Mouse (Mus musculus) kidney, adult 2 months (tissue): ENCODE measurements around the gene Rsph1.

ENCODE experiments used
- CTCF ChIP-seq: fragments of 200-500 bp; conservative IDR thresholded peaks from 2 replicates; pipeline ENCODE4 v1.5.1; 2011; ENCODE audit warnings: low read depth, mild to moderate bottlenecking, control low read depth, low read length, moderate library complexity, mixed read lengths; ENCODE audit not compliant: insufficient read depth, insufficient read length
- POLR2A ChIP-seq: fragments of 200-500 bp; IDR thresholded peaks from one replicate; pipeline ENCODE4 v1.6.1; 2011; ENCODE audit warnings: low read depth, low read length, control low read depth

DNA sequence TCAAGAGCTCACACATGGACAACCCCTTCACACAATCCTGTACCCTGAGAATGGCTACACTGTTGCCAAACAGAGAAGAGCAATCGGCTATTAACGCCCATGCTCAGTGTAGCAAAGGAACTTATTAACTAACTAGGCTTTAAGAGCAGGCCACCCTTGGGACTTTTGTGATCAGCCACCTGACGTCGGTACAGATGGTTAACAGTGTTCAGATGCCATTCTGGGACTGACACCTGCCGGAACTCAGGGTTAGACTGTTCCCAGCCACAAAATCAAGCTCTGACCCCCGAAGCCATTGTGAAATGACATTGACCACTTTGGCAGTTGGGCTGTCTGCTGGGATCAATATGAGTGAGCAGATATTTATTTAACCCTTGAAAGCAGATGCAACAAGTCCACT lies 15.8 kb downstream of the Rsph1 start:
- TF ChIP-seq POLR2A (no peak), CTCF (no peak)
